12 mouse cellular contexts compared by ENCODE assay signal in genomic region chr6:10156097-10156496, GRCm38 (mm10).
A peak's percentile ranks its signal among the peaks of the same experiment; 100 is the strongest.
DNase-seq lines count a peak whose midpoint lies in the region; ATAC-seq and TF ChIP-seq lines count a peak whose summit lies in the region.
"Had no signal": no experiment of that assay in that cellular context is flagged by ENCODE, and none has a peak within 500 bp of the region (broad histone marks: within the 10 kb centered on the region; RNA-seq: fewer than 3 reads in every experiment).

No protein-coding gene starts in this region.

- no peaks in the 10 kb centered on the region for H3K27me3 ChIP-seq in forebrain, embryonic 14.5 days (replicated peaks; ENCODE audit: control insufficient read depth, insufficient read depth, low read length)
- H3K27me3 ChIP-seq in forebrain, embryonic 11.5 days (ENCODE audit: control insufficient read depth, insufficient read depth, low read length): no peaks in the 10 kb centered on the region
- H3K27me3 ChIP-seq in embryonic facial prominence, embryonic 14.5 days (replicated peaks; ENCODE audit: control insufficient read depth, insufficient read depth, low read length): no peaks in the 10 kb centered on the region
- H3K27me3 ChIP-seq: limb, embryonic 15.5 days had no signal

- 61% methylated on average over 2 of the region's 2 CpGs for WGBS in forebrain, embryonic 14.5 days
- WGBS in forebrain, embryonic 11.5 days: 66% methylated on average over 2 of the region's 2 CpGs
- WGBS in embryonic facial prominence, embryonic 14.5 days: 55% methylated on average over 2 of the region's 2 CpGs

- H3K9ac ChIP-seq in forebrain, embryonic 14.5 days (ENCODE audit: low read length): no peak overlapping the region
- H3K9ac ChIP-seq in forebrain, embryonic 11.5 days (ENCODE audit: low read length): no peak overlapping the region
- no peak overlapping the region for H3K9ac ChIP-seq in ES-E14 (ENCODE audit: insufficient read depth, low read depth, low read length, poor library complexity, severe bottlenecking)
- no peak overlapping the region for H3K9ac ChIP-seq in embryonic facial prominence, embryonic 14.5 days (ENCODE audit: low read depth, low read length)
- H3K9ac ChIP-seq: limb, embryonic 15.5 days had no signal

- no peak overlapping the region for H3K4me3 ChIP-seq in forebrain, embryonic 14.5 days (ENCODE audit: low read depth, low read length)
- H3K4me3 ChIP-seq in forebrain, embryonic 11.5 days (ENCODE audit: low read depth, low read length): no peak overlapping the region
- H3K4me3 ChIP-seq in ES-E14 (ENCODE audit: insufficient read depth in 1 of 2, low read depth in 1 of 2, low read length in 2 of 2, poor library complexity in 1 of 2, severe bottlenecking in 1 of 2): no peak overlapping the region
- no peak overlapping the region for H3K4me3 ChIP-seq in embryonic facial prominence, embryonic 14.5 days (ENCODE audit: low read depth, low read length)
- H3K4me3 ChIP-seq: limb, embryonic 15.5 days had no signal

- H3K36me3 ChIP-seq in forebrain, embryonic 14.5 days (ENCODE audit: control insufficient read depth, insufficient read depth, low read length): no peaks in the 10 kb centered on the region
- no peaks in the 10 kb centered on the region for H3K36me3 ChIP-seq in forebrain, embryonic 11.5 days (ENCODE audit: control insufficient read depth, insufficient read depth, low read length)
- no peaks in the 10 kb centered on the region for H3K36me3 ChIP-seq in ES-E14 (ENCODE audit: control insufficient read depth, insufficient read depth, low read length, poor library complexity, severe bottlenecking)
- no peaks in the 10 kb centered on the region for H3K36me3 ChIP-seq in embryonic facial prominence, embryonic 14.5 days (ENCODE audit: control insufficient read depth, insufficient read depth, low read length)
- H3K36me3 ChIP-seq: limb, embryonic 15.5 days had no signal

- no peak overlapping the region for H3K4me2 ChIP-seq in forebrain, embryonic 14.5 days (ENCODE audit: low read length)
- H3K4me2 ChIP-seq in forebrain, embryonic 11.5 days (ENCODE audit: low read depth, low read length, severe bottlenecking): no peak overlapping the region
- no peak overlapping the region for H3K4me2 ChIP-seq in embryonic facial prominence, embryonic 14.5 days (ENCODE audit: low read depth, low read length)
- H3K4me2 ChIP-seq: limb, embryonic 15.5 days had no signal

- H3K4me1 ChIP-seq in forebrain, embryonic 14.5 days (ENCODE audit: control insufficient read depth, insufficient read depth, low read length): no peaks in the 10 kb centered on the region
- H3K4me1 ChIP-seq in forebrain, embryonic 11.5 days (replicated peaks; ENCODE audit: control insufficient read depth, insufficient read depth, low read length): no peaks in the 10 kb centered on the region
- H3K4me1 ChIP-seq in ES-E14 (ENCODE audit: control insufficient read depth in 2 of 2, insufficient read depth in 2 of 2, low read length in 2 of 2, poor library complexity in 1 of 2): no peaks in the 10 kb centered on the region
- no peaks in the 10 kb centered on the region for H3K4me1 ChIP-seq in embryonic facial prominence, embryonic 14.5 days (ENCODE audit: control insufficient read depth, insufficient read depth, low read length)
- H3K4me1 ChIP-seq: limb, embryonic 15.5 days had no signal

- no peak overlapping the region for H3K27ac ChIP-seq in forebrain, embryonic 14.5 days (ENCODE audit: low read depth, low read length)
- H3K27ac ChIP-seq in forebrain, embryonic 11.5 days (ENCODE audit: low read depth, low read length): no peak overlapping the region
- H3K27ac ChIP-seq in ES-E14 (ENCODE audit: insufficient read depth, low read depth, low read length, poor library complexity, severe bottlenecking): no peak overlapping the region
- no peak overlapping the region for H3K27ac ChIP-seq in embryonic facial prominence, embryonic 14.5 days (replicated peaks; ENCODE audit: low read depth, low read length)
- H3K27ac ChIP-seq: limb, embryonic 15.5 days; stomach, postnatal 0 days had no signal

- no peak for ATAC-seq in forebrain, embryonic 14.5 days
- ATAC-seq in forebrain, embryonic 11.5 days (replicated peaks; ENCODE audit: low FRiP score): no peak
- no peak for ATAC-seq in embryonic facial prominence, embryonic 14.5 days (ENCODE audit: low read depth)
- ATAC-seq in granulocyte monocyte progenitor cell, adult 5-6 weeks (replicated peaks; ENCODE audit: poor library complexity, severe bottlenecking): no peak
- ATAC-seq: lung, postnatal 0 days had no signal

- no peaks in the 10 kb centered on the region for H3K9me3 ChIP-seq in forebrain, embryonic 14.5 days (replicated peaks; ENCODE audit: control insufficient read depth, low read length)
- no peaks in the 10 kb centered on the region for H3K9me3 ChIP-seq in forebrain, embryonic 11.5 days (ENCODE audit: control insufficient read depth, low read length)
- H3K9me3 ChIP-seq in ES-E14 (ENCODE audit: control insufficient read depth, insufficient read depth, low read depth, low read length): no peaks in the 10 kb centered on the region
- no peaks in the 10 kb centered on the region for H3K9me3 ChIP-seq in embryonic facial prominence, embryonic 14.5 days (ENCODE audit: control insufficient read depth, low read length)
- H3K9me3 ChIP-seq: limb, embryonic 15.5 days had no signal

- in situ Hi-C loops in ES-E14 (cut with MboI; ENCODE audit: low sequenced_read_pairs in 2 of 2, unreplicated experiment in 2 of 2): no loop called here

- intact Hi-C loops in left cerebral cortex, postnatal 14 days (cut with DNase I): loop anchor here (10.0 kb wide), 1 partner anchor 1129 kb away; no protein-coding TSS in a partner anchor

- DNase-seq in forebrain, embryonic 14.5 days (ENCODE audit: low spot score): peak; percentile 60
- DNase-seq in forebrain, embryonic 11.5 days (ENCODE audit: low spot score): no peak
- peak; percentile 3 to 7 for DNase-seq in left cerebral cortex, postnatal 14 days (ENCODE audit: low spot score in 2 of 2)
- no peak for DNase-seq in left cerebral cortex, adult 11 months (ENCODE audit: low spot score)
- DNase-seq in ES-E14 (ENCODE audit: low read depth, low spot score): peak; percentile 17
- DNase-seq in embryonic facial prominence, embryonic 14.5 days (ENCODE audit: low spot score): peak; percentile 11
- no peak for DNase-seq in natural killer cell, adult 2 months (ENCODE audit: low spot score in 2 of 2)
- DNase-seq: cerebellum, adult 9-10 months had no signal

TF ChIP-seq in ES-E14, 5 proteins besides CTCF, POLR2A, EP300 and RAD21:
- no peak for TF ChIP-seq ZC3H11A (IDR thresholded peaks at IDR 0.05; ENCODE audit: borderline replicate concordance, low read depth, low read length)
- no peak for TF ChIP-seq HCFC1 (IDR thresholded peaks at IDR 0.05; ENCODE audit: borderline replicate concordance, insufficient read depth, low read length)
- TF ChIP-seq MAFK (IDR thresholded peaks at IDR 0.05; ENCODE audit: insufficient read depth, low read depth, low read length): no peak
- TF ChIP-seq ZNF384 (IDR thresholded peaks at IDR 0.05; ENCODE audit: low read depth, low read length): no peak
- no peak for TF ChIP-seq CHD2 (IDR thresholded peaks at IDR 0.05; ENCODE audit: low read depth, low read length)

Comparison
In these comparisons a context has a peak if more than half of its experiments do, and no peak if none do; other contexts are left out.
1. DNase-seq: peak in forebrain, embryonic 14.5 days (single experiment), left cerebral cortex, postnatal 14 days (2 of 2), ES-E14 (single experiment) and embryonic facial prominence, embryonic 14.5 days (single experiment); none in forebrain, embryonic 11.5 days (single experiment), left cerebral cortex, adult 11 months (single experiment) and natural killer cell, adult 2 months (0 of 2).